In the genomic region with DNA sequence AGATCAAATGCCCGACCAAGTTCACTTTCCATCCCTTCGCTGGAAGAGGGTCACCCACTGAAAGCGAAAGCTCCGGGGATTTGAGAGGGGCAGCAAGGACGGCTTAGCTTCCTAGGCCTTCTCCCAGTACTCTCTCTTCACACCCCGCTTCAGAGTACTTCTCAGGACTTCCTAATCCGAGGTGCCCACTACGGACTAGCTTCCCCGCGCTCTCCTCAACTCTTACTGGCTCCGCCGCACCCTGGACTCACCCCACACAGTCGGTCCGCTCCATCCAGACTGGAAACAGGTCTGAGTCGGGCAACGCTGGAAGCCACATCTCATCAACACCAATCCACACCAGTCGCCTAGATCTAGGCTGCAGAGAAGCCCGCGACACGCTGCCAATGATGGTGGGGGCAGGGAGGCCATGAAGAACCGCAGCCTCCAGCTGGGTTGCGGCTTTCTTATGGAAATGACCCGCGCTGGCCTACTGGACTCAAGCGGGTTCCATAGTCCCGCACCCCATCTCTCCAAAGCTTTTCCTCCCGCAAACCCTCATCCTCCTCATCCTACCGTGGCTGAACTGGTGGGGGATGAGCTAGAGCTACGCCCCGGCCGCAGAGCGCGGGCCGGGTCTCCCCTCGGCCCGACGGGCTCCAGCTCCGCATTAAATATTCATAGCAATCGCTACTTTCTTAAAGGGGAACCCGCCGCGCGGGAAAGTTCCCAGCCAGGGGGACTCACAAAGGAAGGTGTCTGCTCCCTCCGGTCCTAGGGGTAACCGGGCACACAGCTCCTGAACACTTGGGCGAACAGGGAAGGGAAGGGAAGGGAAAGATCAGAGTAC, we compare ENCODE assay signal across 8 mouse cellular contexts. TPM values are rescaled to one million over a fixed set of nuclear protein-coding genes. Genes with fewer than 3 reads are reported as not detected.
DNase-seq lines count a peak whose midpoint lies in the region; ATAC-seq and TF ChIP-seq lines count a peak whose summit lies in the region.

No protein-coding gene starts in this region.

- H3K4me2 ChIP-seq in embryonic facial prominence, embryonic 14.5 days (ENCODE audit: low read depth, low read length): peak overlapping the region; percentile 86
- H3K4me2 ChIP-seq in intestine, embryonic 16.5 days (ENCODE audit: low read depth, low read length): peak overlapping the region; percentile 61
- H3K4me2 ChIP-seq in liver, postnatal 0 days (ENCODE audit: low read depth, low read length): peak overlapping the region; percentile 69

- in situ Hi-C loops in Patski (cut with MboI; ENCODE audit: low pct_unique_long_range_greater_than_20kb): loop anchor here (10.0 to 25.0 kb wide), 7 partner anchors 61 to 1826 kb away; partner anchors contain the start of genes AI597479 and Tgfbrap1

- intact Hi-C loops in heart, adult 2 months (cut with DNase I): loop anchor here (10.0 kb wide), 2 partner anchors 1559 to 1829 kb away; no protein-coding TSS in a partner anchor
- intact Hi-C loops in heart, postnatal 25 days (cut with DNase I): loop anchor here (10.0 kb wide), 2 partner anchors 1449 to 1919 kb away; partner anchors contain the start of gene Mfsd9

- 3% methylated on average over 46 of the region's 46 CpGs for WGBS in heart, adult 2 months
- WGBS in embryonic facial prominence, embryonic 14.5 days: under 1% methylated on average over 46 of the region's 46 CpGs
- under 1% methylated on average over 46 of the region's 46 CpGs for WGBS in intestine, embryonic 16.5 days
- 2% methylated on average over 46 of the region's 46 CpGs for WGBS in liver, postnatal 0 days (ENCODE audit: insufficient replicate concordance)

- no peak overlapping the region for H3K9ac ChIP-seq in heart, adult 2 months (ENCODE audit: low read depth, low read length)
- peak overlapping the region; percentile 73 for H3K9ac ChIP-seq in embryonic facial prominence, embryonic 14.5 days (ENCODE audit: low read depth, low read length)
- H3K9ac ChIP-seq in intestine, embryonic 16.5 days (ENCODE audit: low read depth, low read length): no peak overlapping the region
- H3K9ac ChIP-seq in liver, postnatal 0 days (replicated peaks): no peak overlapping the region

- CTCF ChIA-PET in Patski (lab: Charles Lee): interaction anchor here (1.7 to 4.6 kb wide), 5 partner anchors 11 to 66 kb away, joined by 6 to 41 read pairs (median 7); no protein-coding TSS in a partner anchor

- H3K36me3 ChIP-seq in heart, adult 2 months (ENCODE audit: control insufficient read depth, insufficient read depth, low read length): no peaks in the 10 kb centered on the region
- H3K36me3 ChIP-seq in embryonic facial prominence, embryonic 14.5 days (ENCODE audit: control insufficient read depth, insufficient read depth, low read length): no peaks in the 10 kb centered on the region
- H3K36me3 ChIP-seq in intestine, embryonic 16.5 days (ENCODE audit: control insufficient read depth, insufficient read depth, low read length): no peaks in the 10 kb centered on the region
- no peaks in the 10 kb centered on the region for H3K36me3 ChIP-seq in liver, postnatal 0 days (replicated peaks; ENCODE audit: insufficient read depth, low read length)

- POLR2A ChIA-PET in Patski (lab: Charles Lee): interaction anchor here (1.3 to 5.6 kb wide), 9 partner anchors 11 to 455 kb away, joined by 3 to 98 read pairs (median 5); partner anchors contain the start of gene Pou3f3

- TF ChIP-seq EP300 in heart, adult 2 months (IDR thresholded peaks at IDR 0.05; ENCODE audit: insufficient read depth, low read depth, low read length): no peak
- no peak for TF ChIP-seq EP300 in liver, postnatal 0 days (IDR thresholded peaks at IDR 0.05; ENCODE audit: low read depth)

- no peaks in the 10 kb centered on the region; the same call in 1 of the 2 replicates for H3K4me1 ChIP-seq in heart, adult 2 months (ENCODE audit: control insufficient read depth, insufficient read depth, low read length)
- 0 out of 2 replicates have a peak, but pooled peaks cover 3% of the 10 kb centered on the region for H3K4me1 ChIP-seq in embryonic facial prominence, embryonic 14.5 days (ENCODE audit: control insufficient read depth, insufficient read depth, low read length)
- peaks cover 12% of the 10 kb centered on the region for H3K4me1 ChIP-seq in intestine, embryonic 16.5 days (ENCODE audit: control insufficient read depth, insufficient read depth, low read length)
- peaks cover 11% of the 10 kb centered on the region; the same call in 1 of the 2 replicates for H3K4me1 ChIP-seq in liver, postnatal 0 days (ENCODE audit: insufficient read depth)

- peaks cover 23% of the 10 kb centered on the region for H3K27me3 ChIP-seq in heart, adult 2 months (ENCODE audit: control insufficient read depth, insufficient read depth, low read length)
- no peaks in the 10 kb centered on the region for H3K27me3 ChIP-seq in Patski
- peaks cover 74% of the 10 kb centered on the region for H3K27me3 ChIP-seq in embryonic facial prominence, embryonic 14.5 days (replicated peaks; ENCODE audit: control insufficient read depth, insufficient read depth, low read length)
- peaks cover 63% of the 10 kb centered on the region for H3K27me3 ChIP-seq in intestine, embryonic 16.5 days (replicated peaks; ENCODE audit: control insufficient read depth, insufficient read depth, low read length)
- peaks cover 82% of the 10 kb centered on the region for H3K27me3 ChIP-seq in liver, postnatal 0 days (ENCODE audit: insufficient read depth, low read length)

- no peak for TF ChIP-seq POLR2A in heart, adult 2 months (IDR thresholded peaks at IDR 0.05; ENCODE audit: insufficient read depth, low read depth, low read length)

- no peaks in the 10 kb centered on the region for H3K79me2 ChIP-seq in heart, adult 2 months (replicated peaks; ENCODE audit: control insufficient read depth, insufficient read depth, low read length)

- TF ChIP-seq CTCF in heart, adult 2 months (IDR thresholded peaks at IDR 0.05): no peak
- no peak for TF ChIP-seq CTCF in Patski (IDR thresholded peaks at IDR 0.05)
- TF ChIP-seq CTCF in liver, postnatal 0 days (IDR thresholded peaks at IDR 0.05; ENCODE audit: low read depth): no peak

- ATAC-seq in Patski: peak; percentile 15
- ATAC-seq in embryonic facial prominence, embryonic 14.5 days (ENCODE audit: low read depth): no peak; the same call in 1 of the 2 replicates
- peak; percentile 51 for ATAC-seq in intestine, embryonic 16.5 days
- no peak for ATAC-seq in liver, postnatal 0 days

- H3K27ac ChIP-seq in heart, adult 2 months: no peak overlapping the region
- H3K27ac ChIP-seq in embryonic facial prominence, embryonic 14.5 days (replicated peaks; ENCODE audit: low read depth, low read length): peak overlapping the region; percentile 76
- no peak overlapping the region for H3K27ac ChIP-seq in intestine, embryonic 16.5 days (ENCODE audit: low read length)
- no peak overlapping the region for H3K27ac ChIP-seq in liver, postnatal 0 days (ENCODE audit: low read depth)

- H3K4me3 ChIP-seq in heart, adult 2 months: peak overlapping the region; percentile 26
- peak overlapping the region; percentile 41 for H3K4me3 ChIP-seq in embryonic facial prominence, embryonic 14.5 days (ENCODE audit: low read depth, low read length)
- H3K4me3 ChIP-seq in intestine, embryonic 16.5 days (ENCODE audit: low read length): peak overlapping the region; percentile 41
- H3K4me3 ChIP-seq in liver, postnatal 0 days (ENCODE audit: low read depth, low read length): peak overlapping the region; percentile 44

- peak in 1 of 2 experiments; percentile 28 for DNase-seq in heart, adult 2 months
- DNase-seq in heart, postnatal 25 days (ENCODE audit: low spot score): no peak
- DNase-seq in Patski (ENCODE audit: low read depth, low spot score): no peak
- peak; percentile 28 for DNase-seq in embryonic facial prominence, embryonic 14.5 days (ENCODE audit: low spot score)
- DNase-seq in liver, postnatal 0 days: no peak
- DNase-seq in MN1 (ENCODE audit: low spot score): no peak
- no peak for DNase-seq in urinary bladder, postnatal 4 days (ENCODE audit: low spot score in 2 of 2)

- H3K9me3 ChIP-seq in embryonic facial prominence, embryonic 14.5 days (ENCODE audit: control insufficient read depth, low read length): no peaks in the 10 kb centered on the region
- no peaks in the 10 kb centered on the region for H3K9me3 ChIP-seq in intestine, embryonic 16.5 days (ENCODE audit: control insufficient read depth, low read length)
- no peaks in the 10 kb centered on the region for H3K9me3 ChIP-seq in liver, postnatal 0 days (ENCODE audit: low read length)

RNA-seq across cellular contexts. Expression of gene Pou3f3, which starts 17.8 kb away (rescaled TPM):
- not detected for total RNA-seq in heart, adult 2 months (2021)
- not detected in 2 replicates for polyA plus RNA-seq in heart, adult 2 months (2012; rRNA removed)
- under 1 TPM in 1 of 2 experiments, not detected in 1; 0.03 TPM for total RNA-seq in heart, postnatal 25 days (2021)
- 36.5 TPM for polyA plus RNA-seq in Patski (2021)
- 2.9 and 3.4 TPM in 2 replicates for polyA plus RNA-seq in embryonic facial prominence, embryonic 14.5 days (2014; fragmentation: Nextera tagmentation; extraction: Ambion mirVana)
- polyA plus RNA-seq in intestine, embryonic 16.5 days (2015; fragmentation: Nextera tagmentation; extraction: Ambion mirVana): 0.18 and 0.21 TPM in 2 replicates
- not detected in 2 replicates for polyA plus RNA-seq in liver, postnatal 0 days (2015; fragmentation: Nextera tagmentation; extraction: Ambion mirVana)

Comparison
In these comparisons a context has a peak if more than half of its experiments do, and no peak if none do; other contexts are left out.
1. ATAC-seq: peak in Patski (single experiment) and intestine, embryonic 16.5 days (single experiment); none in embryonic facial prominence, embryonic 14.5 days (single experiment) and liver, postnatal 0 days (single experiment).
2. Peak in every context shown above with its lines, with median percentiles within 50 percentile points of each other: H3K4me3 ChIP-seq and H3K4me2 ChIP-seq.